Mouse (Mus musculus) forebrain, embryonic 11.5 days (tissue): ENCODE data around the gene Nhej1. TPM values are rescaled to one million over a fixed set of nuclear protein-coding genes. Genes with fewer than 3 reads are reported as not detected.

Experiments used
- ATAC-seq: fragments of 200-750 bp; cut with Nextera tagmentation; replicated peaks from 2 replicates; pipeline ENCODE4 v1.8.0; 2017; ENCODE audit warnings: moderate TSS enrichment; ENCODE audit not compliant: low FRiP score
- DNase-seq: peaks from one replicate; pipeline ENCODE4 v3.0.0-alpha.2; 2017; ENCODE audit warnings: low spot score
- H3K27ac ChIP-seq: fragments of 300-500 bp; sonication (generic); 2 replicates; pipeline ENCODE4 v1.5.1; 2014; ENCODE audit warnings: low read depth, low read length
- H3K27me3 ChIP-seq: fragments of 300-500 bp; sonication (generic); 2 replicates; pipeline ENCODE4 v1.6.1; 2014; ENCODE audit warnings: mild to moderate bottlenecking, low read length, mixed read lengths; ENCODE audit not compliant: control insufficient read depth, insufficient read depth
- H3K36me3 ChIP-seq: fragments of 300-500 bp; sonication (generic); 2 replicates; pipeline ENCODE4 v1.6.1; 2014; ENCODE audit warnings: mild to moderate bottlenecking, low read length, moderate library complexity, mixed read lengths; ENCODE audit not compliant: control insufficient read depth, insufficient read depth
- H3K4me1 ChIP-seq: fragments of 300-500 bp; sonication (generic); replicated peaks from 2 replicates; pipeline ENCODE4 v1.6.1; 2014; ENCODE audit warnings: low read length, mixed read lengths; ENCODE audit not compliant: control insufficient read depth, insufficient read depth
- H3K4me2 ChIP-seq: fragments of 300-500 bp; sonication (generic); 2 replicates; pipeline ENCODE4 v1.6.1; 2014; ENCODE audit warnings: low read depth, mild to moderate bottlenecking, low read length, moderate library complexity, mixed read lengths; ENCODE audit not compliant: severe bottlenecking
- H3K4me3 ChIP-seq: fragments of 300-500 bp; sonication (generic); 2 replicates; pipeline ENCODE4 v1.5.1; 2014; ENCODE audit warnings: low read depth, low read length
- H3K9ac ChIP-seq: fragments of 300-500 bp; sonication (generic); 2 replicates; pipeline ENCODE4 v1.6.1; 2014; ENCODE audit warnings: low read length
- H3K9me3 ChIP-seq: fragments of 300-500 bp; sonication (generic); 2 replicates; pipeline ENCODE4 v1.6.1; 2016; ENCODE audit warnings: low read length, mixed read lengths; ENCODE audit not compliant: control insufficient read depth
- WGBS: fragments of 180-500 bp; shearing (Covaris S2); extraction: QIAGEN DNeasy Blood & Tissue Kit; methylation state at CpG from one replicate; pipeline ENCODE4 v1.1.7; 2014; 5-methylcytosine and 5-hydroxymethylcytosine counted together
- polyA plus RNA-seq: library from polyadenylated mRNA; unstranded; fragments of >200 nt; fragmentation: Nextera tagmentation; extraction: Ambion mirVana; gene quantifications from 2 replicates; pipeline ENCODE4 v1.2.1, GENCODE M21; 2014

Nhej1 gene
- polyA plus RNA-seq, 1 experiment from 2014 or later, result 9.1 TPM

DNA sequence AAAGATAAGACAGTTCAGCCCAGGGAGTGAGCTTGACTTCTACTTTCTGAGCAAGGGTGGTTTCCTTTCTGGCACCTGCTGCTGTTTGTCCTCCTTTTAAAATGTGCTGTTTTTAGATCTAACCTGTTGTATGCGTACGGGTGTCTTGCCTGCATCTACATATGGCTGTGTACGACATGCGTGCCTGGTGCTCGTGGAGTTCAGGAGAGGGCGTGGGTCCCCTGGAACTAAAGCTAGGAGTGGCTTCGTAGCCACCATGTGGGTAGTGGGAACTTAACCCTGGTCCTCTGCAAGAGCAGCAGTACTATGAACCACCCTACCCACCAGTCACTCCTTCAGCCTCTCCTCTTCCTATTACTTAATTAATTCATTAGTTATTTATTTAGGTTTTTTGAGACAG, 164.9 kb downstream of the Nhej1 start:
- WGBS, result 89% methylated on average over 7 of the region's 7 CpGs
- Histone ChIP-seq H3K36me3 (no peaks in the 10 kb centered on the region), H3K9me3 (no peaks in the 10 kb centered on the region), H3K4me1 (peaks cover 3% of the 10 kb centered on the region; the same call in 1 of the 2 replicates), H3K4me2 (no peak overlapping the region), H3K9ac (no peak overlapping the region), H3K27me3 (peaks cover 2% of the 10 kb centered on the region; the same call in 1 of the 2 replicates), H3K27ac (no peak overlapping the region), H3K4me3 (no peak overlapping the region)
- DNase-seq (no peak), ATAC-seq (no peak)

DNA sequence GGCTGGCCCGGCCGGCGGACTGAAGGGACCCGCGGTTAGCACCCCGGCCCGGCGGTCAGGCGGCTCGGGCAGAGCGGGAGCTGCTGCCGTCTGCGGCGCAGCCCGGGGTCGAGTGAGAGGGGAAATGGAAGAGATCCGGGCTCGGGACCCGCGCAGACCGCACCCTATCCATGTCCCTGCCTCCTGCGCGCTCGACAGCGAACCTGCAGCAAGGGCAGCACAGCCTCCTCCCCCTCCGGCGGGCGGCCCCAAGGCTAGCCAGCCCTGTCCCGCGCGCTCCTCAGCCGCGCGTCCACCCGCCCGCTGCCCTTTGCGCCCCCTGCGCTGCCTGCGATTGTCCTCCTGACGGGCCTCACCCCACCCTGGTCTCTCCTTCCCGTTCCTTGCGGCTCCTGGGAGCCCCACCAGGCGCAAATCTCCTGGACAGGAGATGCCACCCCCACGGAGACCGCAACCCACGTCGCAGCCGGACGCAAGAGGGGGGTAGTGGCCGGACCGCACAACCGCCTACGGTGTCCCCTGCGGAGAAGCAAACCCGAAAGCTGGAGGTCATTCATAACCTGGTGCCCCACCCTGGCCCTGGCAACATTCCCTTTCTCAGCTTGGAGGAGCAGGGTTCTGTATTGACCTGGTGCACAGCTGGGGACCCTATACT, 173.3 kb downstream of the Nhej1 start, which contains the start of gene Ihh:
Ihh (minus strand) TSS at position 117 of the 655 bp plus-strand sequence.
- H3K4me2 ChIP-seq, result peak within 1 kb of the TSS; percentile 48
- peaks cover 72% of the 10 kb centered on the region for H3K27me3 ChIP-seq
- no peaks in the 10 kb centered on the region for H3K36me3 ChIP-seq
- peak; percentile 67 for DNase-seq
- H3K9ac ChIP-seq, result no peak within 1 kb of the TSS
- peaks cover 17% of the 10 kb centered on the region for H3K4me1 ChIP-seq
- peak within 1 kb of the TSS; percentile 27 for H3K4me3 ChIP-seq
- no peak for ATAC-seq
- H3K27ac ChIP-seq, result no peak within 1 kb of the TSS
- no peaks in the 10 kb centered on the region for H3K9me3 ChIP-seq
- under 1% methylated on average over 52 of the region's 55 CpGs for WGBS

DNA sequence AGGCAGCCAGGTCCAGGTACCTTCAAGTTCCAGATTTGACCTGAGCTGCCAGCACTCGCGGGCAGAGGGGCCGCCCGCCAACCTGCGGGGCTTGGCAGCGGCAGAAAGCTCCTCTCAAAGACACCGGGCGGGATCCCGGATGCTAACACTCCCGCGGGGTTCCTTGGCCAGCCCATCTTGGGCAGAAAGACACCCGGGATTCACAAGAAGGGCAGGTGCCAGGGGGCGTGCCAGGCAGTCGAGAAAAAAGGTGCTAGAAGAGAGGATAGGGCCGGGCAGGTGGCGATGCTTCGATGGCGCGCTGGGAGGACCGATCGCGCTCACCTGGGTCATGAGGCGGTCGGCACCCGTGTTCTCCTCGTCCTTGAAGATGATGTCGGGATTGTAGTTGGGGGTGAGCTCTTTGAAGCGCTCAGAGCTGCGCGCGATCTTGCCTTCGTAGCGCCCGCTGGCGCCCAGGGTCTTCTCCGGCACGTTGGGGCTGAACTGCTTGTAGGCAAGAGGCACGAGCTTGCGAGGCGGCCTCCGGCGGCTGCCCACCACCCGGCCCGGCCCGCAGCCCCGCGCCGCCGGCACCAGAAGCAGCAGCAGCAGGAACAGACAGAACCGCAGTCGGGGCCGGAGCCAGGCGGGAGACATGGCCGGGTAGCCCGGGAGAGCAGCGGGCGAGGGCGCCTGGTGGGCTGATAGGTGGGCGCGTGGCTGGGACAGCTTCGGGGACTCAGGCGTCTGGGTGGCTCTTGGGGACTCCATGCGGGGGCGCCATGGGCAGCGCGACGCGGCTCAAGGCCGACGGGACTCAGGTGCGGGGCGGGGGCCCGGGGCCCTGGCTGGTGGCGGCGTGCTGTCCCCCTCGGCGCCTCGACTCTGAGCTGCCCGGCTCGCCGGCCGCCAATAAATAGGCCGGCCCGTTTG, 174.2 kb downstream of the Nhej1 start:
- Histone ChIP-seq H3K27ac (no peak overlapping the region), H3K36me3 (no peaks in the 10 kb centered on the region), H3K27me3 (peaks cover 76% of the 10 kb centered on the region), H3K4me3 (peak overlapping the region; percentile 27), H3K9me3 (no peaks in the 10 kb centered on the region), H3K4me1 (peaks cover 17% of the 10 kb centered on the region), H3K9ac (no peak overlapping the region), H3K4me2 (peak overlapping the region; percentile 48)
- DNase-seq (peak; percentile 58), ATAC-seq (no peak)
- WGBS, result 2% methylated on average over 81 of the region's 84 CpGs

DNA sequence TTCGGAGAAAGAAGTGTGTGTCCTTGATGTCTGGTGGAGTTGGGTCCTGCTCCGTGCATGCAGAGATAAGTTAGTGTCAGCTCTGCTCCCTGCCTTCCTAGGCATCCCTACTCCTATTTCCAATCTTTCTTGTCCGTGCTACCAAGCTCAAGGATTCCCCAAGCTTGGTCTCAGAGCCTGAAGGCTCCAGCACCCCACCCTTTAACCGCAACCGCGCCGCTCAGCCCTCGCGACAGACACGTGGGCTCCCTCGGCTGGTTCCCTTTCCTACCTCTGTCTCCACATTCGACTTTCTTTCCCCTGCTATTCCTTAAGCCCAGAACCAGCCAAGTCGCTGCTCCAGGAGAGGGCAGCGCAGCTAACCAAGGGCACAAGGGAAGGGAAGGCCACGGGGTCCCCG, 174.9 kb downstream of the Nhej1 start:
- Histone ChIP-seq H3K36me3 (no peaks in the 10 kb centered on the region), H3K27ac (no peak overlapping the region), H3K4me3 (no peak overlapping the region), H3K9me3 (no peaks in the 10 kb centered on the region), H3K9ac (no peak overlapping the region), H3K27me3 (peaks cover 79% of the 10 kb centered on the region), H3K4me2 (no peak overlapping the region), H3K4me1 (peaks cover 17% of the 10 kb centered on the region)
- DNase-seq (no peak), ATAC-seq (no peak)
- 3% methylated on average over 16 of the region's 16 CpGs for WGBS

DNA sequence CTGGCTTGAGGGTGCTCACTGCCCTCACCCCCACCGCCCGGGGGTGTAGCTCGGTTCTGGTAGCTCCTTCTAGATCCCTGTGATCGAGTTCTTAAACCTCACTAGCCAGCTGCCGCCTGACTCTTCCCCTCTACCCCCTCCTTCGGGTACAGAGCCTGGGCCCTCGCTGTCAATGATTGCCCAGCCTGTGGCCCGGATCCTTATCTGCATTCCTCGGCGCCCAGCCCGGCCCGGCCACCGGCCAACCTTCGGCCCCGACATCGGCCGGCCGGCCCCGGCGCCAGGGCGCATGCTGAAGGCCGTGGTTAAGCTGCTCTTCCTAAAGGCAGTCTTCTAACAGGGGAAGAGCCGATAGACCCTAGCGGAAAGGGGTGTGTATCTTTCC, 175.3 kb downstream of the Nhej1 start:
- no peak overlapping the region for H3K4me3 ChIP-seq
- H3K27me3 ChIP-seq, result peaks cover 79% of the 10 kb centered on the region
- no peak overlapping the region for H3K4me2 ChIP-seq
- no peak overlapping the region for H3K9ac ChIP-seq
- H3K36me3 ChIP-seq, result no peaks in the 10 kb centered on the region
- ATAC-seq (no peak), DNase-seq (no peak)
- H3K9me3 ChIP-seq, result no peaks in the 10 kb centered on the region
- 3% methylated on average over 24 of the region's 24 CpGs for WGBS
- peaks cover 17% of the 10 kb centered on the region for H3K4me1 ChIP-seq
- H3K27ac ChIP-seq, result no peak overlapping the region

DNA sequence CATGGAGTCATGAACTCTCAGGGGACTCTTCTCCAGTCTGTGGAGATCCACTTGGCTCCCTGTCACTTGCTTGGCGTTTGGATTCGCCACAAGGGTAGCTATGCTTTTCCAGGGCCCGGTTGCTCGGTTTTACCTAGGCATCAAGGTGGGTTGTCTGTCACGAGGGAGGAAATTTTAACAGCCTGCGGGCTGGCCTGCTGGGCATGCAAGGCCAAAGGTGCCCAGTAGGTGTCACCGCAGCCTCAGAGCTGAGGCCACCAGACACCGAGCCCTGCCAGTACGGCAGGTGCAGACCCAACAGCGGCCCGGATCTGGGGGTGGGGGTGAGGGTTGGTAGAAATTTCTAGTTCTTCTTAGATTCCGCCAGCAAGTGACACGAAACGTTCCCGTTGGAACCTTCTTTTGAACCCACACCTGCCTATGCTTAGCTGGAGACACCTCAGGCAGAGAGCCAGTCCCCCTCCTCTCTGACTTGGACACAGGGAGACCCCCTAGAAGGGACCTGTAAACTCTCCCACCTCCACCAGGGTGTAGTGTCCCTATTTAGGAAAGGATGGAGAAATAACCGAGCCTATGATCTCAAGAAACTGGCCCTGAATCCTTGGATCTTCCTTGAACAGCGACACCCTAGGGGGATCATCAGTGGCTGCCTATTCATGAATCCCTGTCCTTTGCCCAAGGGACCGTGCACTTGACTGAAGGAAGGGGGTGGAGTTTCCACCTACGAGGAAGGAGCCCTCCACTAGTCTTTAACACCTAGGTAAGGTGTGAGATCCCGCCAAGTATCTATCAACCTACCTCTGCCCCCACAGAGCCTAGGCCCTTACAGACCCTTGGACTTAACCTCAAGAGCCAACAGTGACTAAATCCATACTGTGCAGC, 176.0 kb downstream of the Nhej1 start:
- peak overlapping the region; percentile 3; the same call in 1 of the 2 replicates for H3K4me2 ChIP-seq

DNA sequence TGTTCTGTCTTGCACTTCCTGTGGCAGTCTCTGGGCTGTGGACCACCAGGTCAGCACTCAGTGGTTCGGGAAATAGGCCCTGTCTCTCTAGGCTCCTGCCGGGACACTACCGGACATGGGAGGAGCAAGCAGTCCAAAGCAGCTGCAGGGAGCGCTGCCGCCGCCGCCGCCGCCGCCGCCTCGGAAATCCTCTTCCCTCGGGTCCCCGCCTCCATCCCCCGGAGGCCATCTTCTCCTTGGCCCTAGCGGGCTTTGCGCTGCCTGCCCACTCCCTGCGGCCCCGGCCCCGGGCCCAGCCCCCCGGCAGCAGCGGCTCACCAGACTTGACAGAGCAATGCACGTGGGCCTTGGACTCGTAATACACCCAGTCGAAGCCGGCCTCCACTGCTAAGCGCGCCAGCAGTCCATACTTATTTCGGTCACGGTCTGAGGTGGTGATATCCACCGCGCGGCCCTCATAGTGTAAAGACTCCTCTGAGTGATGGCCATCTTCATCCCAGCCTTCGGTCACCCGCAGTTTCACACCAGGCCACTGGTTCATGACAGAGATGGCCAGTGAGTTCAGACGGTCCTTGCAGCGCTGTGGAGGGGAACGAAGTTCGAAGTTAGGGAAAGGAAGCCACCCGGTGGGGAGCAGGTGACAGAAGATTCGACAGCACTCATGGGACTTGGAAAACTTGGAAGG, 176.9 kb downstream of the Nhej1 start:
- ATAC-seq (no peak), DNase-seq (peak; percentile 74)
- H3K4me1 ChIP-seq, result peaks cover 17% of the 10 kb centered on the region
- peak overlapping the region; percentile 21; the same call in 1 of the 2 replicates for H3K4me3 ChIP-seq
- 2% methylated on average over 41 of the region's 41 CpGs for WGBS
- no peaks in the 10 kb centered on the region for H3K9me3 ChIP-seq
- H3K4me2 ChIP-seq, result peak overlapping the region; percentile 51
- no peaks in the 10 kb centered on the region for H3K36me3 ChIP-seq
- H3K27me3 ChIP-seq, result peaks cover 71% of the 10 kb centered on the region
- peak overlapping the region; percentile 44 for H3K9ac ChIP-seq
- no peak overlapping the region for H3K27ac ChIP-seq

More for the DNA sequence above, 176.0 kb downstream of the Nhej1 start:
- no peak overlapping the region for H3K27ac ChIP-seq
- H3K9ac ChIP-seq, result no peak overlapping the region
- H3K9me3 ChIP-seq, result no peaks in the 10 kb centered on the region
- H3K27me3 ChIP-seq, result peaks cover 78% of the 10 kb centered on the region
- H3K4me3 ChIP-seq, result no peak overlapping the region
- peaks cover 17% of the 10 kb centered on the region for H3K4me1 ChIP-seq
- ATAC-seq (no peak), DNase-seq (peak; percentile 82)
- H3K36me3 ChIP-seq, result no peaks in the 10 kb centered on the region
- 2% methylated on average over 20 of the region's 20 CpGs for WGBS
